Mouse (Mus musculus) mature B cell (primary cell): ENCODE results near the gene Pbrm1.

Source experiments
- in situ Hi-C: fragments of 300-500 bp; cut with MboI; formaldehyde crosslinking; loops from 2 replicates; pipeline ENCODE4 v1.14.3; 2019

The Pbrm1 gene

DNA sequence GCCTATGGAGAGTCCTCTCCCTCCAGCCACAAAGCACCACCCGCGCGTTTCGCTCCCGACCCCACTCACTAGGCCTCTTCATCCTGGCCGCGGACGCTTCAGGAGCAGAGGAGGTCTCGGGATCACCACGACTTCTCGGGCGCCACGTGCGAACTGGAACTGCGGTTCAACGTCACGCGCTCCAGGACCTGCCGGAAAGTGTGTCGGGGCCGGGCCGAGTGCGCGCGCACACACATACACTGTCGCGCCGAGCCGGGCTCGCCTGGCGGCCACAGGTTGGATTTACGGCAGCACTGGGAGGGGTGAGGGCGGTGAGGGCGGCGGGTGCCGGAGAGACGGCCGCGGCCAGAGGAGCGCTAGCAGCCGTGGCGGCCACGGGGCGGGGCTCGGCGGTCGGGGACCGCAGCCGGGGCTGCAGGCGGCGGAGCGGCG is at the start of gene Pbrm1, which contains the start of gene Gnl3:
Gene Pbrm1, plus strand, starts transcription at position 279 of the 432 bp plus-strand sequence.
Gene Gnl3, minus strand, starts transcription at position 293 of the 432 bp plus-strand sequence.
- in situ Hi-C loops = no loop called here

DNA sequence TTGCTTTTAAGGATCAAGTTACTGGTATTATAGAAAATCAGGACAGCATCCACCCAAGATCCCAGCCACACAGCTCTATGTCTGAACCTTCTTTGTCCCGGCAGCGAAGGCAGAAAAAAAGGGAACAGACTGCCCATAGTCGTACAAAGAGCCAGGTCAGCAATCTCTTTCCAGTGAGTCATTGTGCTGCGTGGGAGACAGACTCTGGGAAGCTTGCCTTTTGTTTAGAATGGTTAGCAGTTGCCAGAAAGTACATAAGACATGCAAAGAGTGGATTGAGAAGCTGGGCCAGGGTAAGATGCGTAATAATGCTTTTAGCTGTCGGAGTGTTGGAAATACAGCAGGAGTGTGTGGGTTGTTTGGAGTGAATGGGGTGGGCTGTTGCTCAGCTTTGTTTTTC is 44.7 kb upstream of the Pbrm1 start:
- in situ Hi-C loops = no loop called here

DNA sequence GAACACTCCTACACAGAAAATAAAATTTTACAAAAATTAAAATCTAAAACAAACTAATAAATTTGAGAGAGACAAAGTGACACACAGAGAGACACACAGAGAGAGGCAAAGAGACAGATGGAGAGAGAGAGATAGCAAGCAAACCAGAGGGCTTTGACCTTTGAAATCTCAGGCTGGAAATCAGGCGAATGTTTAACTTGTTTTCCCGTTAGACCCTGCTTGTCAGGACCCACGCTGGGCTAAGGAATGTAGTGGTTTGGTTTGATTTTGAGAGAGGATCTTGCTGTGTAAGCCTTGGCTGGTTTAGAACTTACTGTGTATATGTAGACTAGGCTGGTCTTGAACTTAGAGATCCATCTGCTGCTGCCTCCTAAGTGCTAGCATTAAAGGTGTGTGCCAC is 42.7 kb upstream of the Pbrm1 start:
- in situ Hi-C loops = no loop called here

DNA sequence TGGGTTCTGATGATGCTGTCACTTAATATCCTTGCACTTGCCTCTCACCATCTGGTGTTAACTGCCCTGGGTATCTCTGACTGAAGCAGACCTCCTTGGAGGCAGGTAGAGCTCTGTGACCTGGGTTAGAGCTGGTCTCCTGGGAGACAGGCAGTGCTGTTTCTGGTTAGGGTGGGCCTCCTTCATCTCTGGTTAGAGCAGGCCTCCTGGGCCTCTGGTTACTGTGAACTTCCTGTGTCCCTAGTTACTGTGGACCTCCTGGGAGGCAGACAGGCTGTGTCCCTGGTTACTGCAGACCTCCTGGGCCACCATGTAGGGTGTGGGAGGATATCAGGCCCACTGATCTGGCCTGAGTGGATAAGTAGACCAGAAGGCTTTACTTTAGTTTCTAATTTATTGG is 22.5 kb upstream of the Pbrm1 start:
- in situ Hi-C loops = no loop called here

DNA sequence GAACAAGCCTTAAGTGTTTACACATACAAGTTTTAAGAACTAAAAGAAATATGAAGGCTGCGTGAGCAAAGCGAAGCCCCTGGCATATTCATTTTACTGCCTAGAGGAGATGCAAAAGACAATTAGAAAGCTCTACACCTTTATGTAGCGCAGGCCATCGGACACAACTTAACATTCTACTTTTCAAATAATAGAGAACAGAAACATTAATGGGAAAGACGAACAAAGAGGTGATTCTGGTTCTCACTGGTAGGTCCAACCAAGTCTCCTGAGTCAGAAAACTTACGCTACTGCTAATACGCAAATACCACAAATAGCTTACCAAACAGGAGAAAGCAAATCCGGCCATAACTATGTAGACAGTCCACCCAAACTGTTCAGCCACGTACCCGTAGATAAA is 18.6 kb upstream of the Pbrm1 start:
- in situ Hi-C loops = no loop called here

DNA sequence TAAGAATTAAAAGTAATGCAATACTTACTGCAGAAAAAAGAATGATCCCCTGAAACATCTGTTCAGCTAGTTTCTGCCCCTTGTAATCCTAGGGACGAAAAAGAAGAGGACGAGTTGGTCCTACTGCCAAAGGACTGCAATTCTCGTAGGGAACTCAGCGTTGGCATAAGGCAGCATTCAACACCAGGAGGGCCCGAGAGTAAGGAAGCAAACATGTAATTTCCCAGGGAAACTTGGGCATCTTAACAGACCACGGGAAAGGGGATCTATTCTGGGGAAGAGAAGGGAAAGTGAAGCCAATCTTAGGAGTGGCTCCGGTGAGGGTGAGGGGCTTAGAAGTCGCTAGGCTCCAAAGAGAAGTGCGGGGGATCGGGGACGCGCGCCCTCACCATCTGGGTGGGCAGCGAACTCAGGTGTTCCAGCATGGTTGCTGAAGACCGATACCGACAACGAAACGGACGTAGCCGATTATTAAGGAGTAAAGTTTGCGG is 18.1 kb upstream of the Pbrm1 start:
- in situ Hi-C loops = no loop called here

DNA sequence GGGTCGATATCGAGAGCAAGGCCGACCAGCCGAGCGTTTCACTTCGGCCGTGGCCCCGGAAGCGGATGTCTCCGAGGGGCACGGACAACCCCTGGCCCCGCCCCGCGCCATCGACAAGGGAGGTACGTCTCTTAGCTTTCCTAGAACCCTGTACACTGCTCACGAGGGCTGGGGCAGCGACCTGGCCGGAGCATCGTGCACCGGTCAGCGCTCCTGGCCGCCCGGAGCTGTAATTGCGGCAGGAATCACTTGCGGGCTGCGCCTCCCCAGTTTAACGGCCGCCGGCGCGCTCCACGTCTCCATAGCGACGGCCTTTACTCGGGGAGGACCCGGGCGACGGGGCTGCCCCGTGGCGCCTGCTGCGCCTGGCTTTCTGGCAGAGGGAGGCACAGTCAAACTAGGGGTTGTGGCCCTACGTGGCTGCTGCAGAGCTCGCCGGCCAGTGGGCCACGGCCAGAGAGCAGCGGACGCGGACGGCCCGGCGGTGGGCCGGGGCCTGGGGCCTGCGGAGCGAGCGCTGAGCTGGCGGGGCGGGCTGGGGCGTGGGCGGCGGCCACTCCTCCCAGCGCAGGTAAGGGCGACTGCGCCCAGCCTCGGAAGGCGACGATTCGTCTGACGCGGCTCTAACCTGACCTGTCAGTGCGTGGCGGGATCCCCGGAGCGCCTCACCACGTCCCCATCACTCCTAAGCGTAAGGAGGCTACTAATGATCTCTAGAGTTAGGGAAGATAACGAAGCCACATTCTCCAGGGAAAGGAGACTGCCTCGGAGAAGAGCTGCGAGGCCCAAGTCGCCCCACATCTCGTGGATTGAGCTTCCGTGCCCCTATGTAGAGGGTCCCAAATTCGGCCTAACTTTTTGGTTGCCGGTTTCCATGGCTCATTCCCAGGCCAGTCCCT is 17.4 kb upstream of the Pbrm1 start, which contains the start of the genes Glt8d1 and Spcs1:
Gene Glt8d1, plus strand, starts transcription at position 94 of the 899 bp plus-strand sequence.
Gene Spcs1, minus strand, starts transcription at position 366 of the 899 bp plus-strand sequence.
- in situ Hi-C loops = no loop called here

DNA sequence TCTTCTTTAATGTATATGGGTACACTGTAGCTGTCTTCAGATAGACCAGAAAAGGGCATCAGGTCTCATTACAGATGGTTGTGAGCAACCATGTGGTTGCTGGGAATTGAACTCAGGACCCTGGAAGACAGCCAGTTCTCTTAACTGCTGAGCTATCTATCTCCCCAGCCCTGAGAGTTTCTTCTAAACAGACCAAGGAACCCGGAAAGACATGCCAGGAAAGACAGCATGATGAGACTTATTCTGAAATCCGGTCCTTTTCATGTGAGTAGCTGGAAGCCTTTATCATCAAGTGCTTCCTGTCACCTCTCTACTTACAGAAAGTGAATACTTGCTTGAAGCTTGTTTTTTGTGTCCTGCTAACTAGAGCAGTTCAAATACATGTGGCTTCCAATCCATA is 14.4 kb upstream of the Pbrm1 start:
- in situ Hi-C loops = no loop called here

DNA sequence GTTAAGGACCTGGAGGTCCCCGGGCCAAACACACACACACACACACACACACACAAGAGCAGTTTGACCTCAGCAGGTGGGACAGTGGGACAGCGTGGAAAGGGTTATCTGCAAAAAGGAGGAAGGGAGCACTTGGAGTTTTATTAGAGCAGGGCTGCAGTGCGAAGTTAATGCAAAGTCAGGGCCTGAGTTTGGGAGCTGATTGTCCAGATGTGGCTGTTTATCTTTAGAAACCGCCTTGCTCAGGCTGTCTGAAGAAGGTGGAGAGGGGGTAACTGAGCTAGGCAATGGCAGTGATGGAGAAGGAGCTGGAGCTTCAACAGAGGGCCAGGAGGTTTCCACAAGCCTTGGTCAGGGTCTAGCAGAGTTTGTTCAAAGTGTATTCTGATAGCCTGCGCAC is 12.2 kb upstream of the Pbrm1 start:
- in situ Hi-C loops = no loop called here

DNA sequence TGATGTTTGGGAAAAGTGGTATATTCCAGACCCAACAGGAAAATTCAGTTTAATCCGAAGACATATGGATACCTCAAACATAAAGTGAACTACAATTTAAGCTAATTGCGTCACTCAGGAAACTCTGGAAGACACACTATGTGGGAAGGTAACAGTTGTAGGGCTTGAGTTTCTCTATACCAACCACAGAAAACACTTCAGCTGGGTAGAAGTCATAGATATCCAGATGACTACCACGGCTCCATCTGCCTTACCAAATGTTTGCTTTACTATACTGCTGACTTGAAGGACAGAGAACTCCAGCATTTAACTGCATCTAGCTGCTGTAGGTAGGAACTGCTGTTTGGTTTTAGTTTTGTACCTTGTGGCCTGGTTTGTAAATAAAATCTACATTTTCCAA is 7.3 kb upstream of the Pbrm1 start:
- in situ Hi-C loops = no loop called here

DNA sequence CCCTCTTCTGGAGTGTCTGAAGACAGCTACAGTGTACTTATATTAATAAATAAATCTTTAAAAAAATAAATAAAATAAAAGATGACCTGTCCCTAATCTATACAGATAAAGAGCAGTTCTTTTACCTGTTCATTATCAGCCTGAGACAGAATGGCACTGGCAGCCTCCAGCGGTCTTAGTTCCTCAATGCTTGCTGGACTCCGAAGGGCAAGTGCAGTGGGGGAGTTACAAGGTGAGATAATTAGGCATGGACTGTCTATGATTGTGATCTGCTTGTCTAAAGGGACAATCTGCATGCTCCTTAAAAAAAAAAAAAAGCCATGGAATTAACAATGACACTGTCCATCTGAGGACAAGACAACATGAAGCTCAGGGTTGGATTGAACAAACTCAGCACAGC is 5.0 kb upstream of the Pbrm1 start:
- in situ Hi-C loops = no loop called here

DNA sequence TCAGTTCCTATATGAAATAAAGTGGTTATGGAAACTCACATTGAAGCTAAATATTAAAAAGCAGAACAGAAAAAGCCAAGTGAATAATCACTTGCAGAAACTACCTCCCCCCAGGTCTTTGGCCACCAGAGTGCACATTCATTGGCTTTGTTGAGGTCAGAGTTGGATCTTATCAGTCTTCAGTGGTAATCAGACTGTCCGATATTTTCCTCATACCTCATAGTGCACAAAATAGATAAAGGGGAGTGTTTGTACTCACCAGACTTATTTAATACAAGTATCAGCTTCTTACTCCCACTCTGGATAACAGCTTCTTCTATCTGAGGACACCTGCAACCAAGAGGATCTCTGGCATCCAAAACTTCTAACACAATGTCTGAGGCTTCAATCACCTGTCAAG is 2.9 kb upstream of the Pbrm1 start:
- in situ Hi-C loops = no loop called here

DNA sequence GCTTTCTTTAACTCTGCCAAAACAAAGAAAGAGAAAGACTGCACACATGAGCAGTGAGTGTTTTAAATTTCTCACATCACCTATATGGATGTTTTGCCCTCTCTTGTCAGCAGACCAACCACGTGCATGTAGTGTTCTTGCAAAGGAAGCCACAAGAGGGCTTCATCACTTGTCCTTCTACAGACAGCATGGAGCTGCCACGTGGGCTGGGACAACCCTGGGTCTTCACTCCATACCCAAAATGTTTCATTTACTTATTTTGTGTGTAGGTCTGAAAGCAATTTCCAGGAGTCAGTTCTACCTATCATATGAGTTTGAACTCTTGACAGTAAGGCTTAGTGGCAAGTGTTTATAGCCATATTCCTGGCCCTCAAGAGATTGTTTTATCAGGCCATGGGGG is 1.1 kb upstream of the Pbrm1 start:
- in situ Hi-C loops = no loop called here

DNA sequence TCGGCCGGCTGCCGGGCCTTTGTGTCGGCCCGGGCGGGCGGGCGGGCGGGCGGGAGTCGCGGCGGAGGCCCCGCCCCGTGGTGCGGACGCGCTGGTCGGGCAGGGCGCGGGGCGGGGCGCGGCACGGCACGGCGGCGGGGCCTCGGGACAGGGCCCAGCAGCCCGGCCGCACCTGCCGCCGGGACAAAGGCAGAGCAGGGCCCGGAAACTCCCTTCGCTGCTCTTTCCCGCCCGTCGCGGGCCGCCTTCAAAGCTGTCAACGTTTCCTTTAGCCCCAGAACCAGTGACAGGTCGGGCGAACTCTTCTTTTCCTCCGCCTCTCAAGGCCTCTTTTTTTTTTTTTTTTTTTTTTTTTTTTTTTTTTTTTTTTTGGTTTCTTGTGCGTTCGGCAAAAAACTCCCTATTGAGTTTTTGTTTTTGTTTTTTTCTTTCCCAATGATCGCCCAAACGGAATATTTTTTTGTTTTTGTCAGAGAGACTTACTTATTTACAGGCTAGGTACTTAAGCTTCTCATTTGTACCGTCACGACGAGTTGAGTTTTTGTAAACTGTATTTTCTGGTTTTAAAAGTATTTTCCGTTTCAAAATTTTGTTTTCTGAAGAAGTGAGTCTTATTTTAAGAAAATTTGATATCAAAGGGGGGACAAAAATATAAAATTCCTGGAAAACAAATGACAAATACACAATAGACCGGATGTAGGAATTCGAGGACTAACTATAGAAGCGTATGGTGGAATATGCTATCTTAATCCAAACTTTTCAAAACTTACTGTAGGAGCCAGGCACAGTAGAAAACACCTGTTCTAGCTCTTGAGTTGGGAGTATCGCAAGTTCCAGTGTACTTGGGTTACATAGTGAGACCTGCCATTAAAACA is 630 bp downstream of the Pbrm1 start:
- in situ Hi-C loops = no loop called here

DNA sequence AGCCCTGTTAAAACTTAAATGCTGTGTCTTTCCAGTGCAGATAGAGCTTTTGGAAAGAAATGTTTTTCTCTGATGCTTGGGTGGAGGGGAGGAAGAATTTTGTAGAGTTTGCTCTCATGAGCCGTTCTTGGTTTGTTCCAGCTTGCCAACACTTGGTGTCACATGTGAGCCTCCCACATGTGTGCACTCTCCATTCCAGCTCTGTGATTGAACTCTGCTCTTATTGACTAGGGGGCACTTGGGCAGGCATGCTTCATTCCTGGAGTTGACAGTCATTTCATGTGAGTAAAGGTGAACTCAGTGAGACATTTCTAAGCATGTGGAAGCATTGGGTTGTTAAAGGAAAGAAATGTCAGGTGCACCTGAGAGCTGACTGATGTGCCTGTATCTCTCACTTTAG is 3.6 kb downstream of the Pbrm1 start:
- in situ Hi-C loops = no loop called here

DNA sequence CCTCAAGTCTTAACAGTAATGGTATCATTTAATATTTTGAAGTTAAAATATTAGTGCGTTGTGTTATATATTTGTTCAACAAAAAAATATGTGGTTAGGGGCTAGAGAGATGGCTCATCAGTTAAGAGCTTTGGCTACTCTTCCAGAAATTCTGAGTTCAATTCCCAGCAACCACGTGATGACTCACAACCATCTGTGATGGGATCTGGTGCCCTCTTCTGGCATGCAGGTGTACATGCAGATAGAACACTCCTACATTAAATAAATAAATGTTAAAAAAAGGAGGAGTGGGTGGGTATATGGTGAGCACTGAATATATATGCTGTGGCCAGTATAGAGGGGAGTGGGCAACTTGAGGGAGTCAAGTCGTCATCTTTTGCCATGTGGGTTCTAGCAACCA is 6.8 kb downstream of the Pbrm1 start:
- in situ Hi-C loops = no loop called here

DNA sequence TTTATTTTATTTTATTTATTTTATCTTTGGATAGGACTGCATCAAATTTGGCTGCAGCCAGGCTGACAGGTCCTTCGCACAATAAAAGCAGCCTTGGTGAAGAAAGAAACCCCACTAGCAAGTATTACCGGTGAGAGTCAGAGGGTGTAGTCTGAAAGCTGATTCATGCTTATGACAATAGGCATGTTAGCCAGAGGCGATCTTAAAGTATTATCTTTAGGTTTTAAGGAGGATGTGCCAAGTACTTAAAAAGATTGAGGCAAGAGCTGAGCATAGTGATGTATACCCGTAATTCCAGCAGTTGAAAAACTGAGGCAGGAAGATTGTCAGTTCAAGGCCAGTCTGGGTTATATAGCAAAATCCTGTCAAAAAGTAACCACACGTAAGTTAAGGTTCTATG is 26.4 kb downstream of the Pbrm1 start:
- in situ Hi-C loops = no loop called here

DNA sequence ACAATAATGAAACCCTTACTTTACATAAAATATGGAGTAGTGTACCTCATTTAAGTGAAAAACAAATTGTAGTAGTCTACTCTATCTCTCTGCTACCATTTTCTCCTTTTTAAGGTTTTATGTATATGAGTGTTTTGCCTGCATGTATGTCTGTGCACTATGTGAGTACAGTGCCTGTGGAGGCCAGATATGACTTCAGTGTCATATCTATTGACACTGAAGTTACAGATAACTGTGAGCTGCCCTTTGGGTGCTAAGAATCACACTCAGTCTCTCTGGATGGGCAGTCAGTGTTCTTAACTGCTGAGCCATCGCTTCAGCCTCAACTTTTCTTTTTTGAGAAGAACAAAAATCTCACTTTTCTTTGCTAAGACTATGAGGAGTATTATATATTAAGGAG is 26.9 kb downstream of the Pbrm1 start:
- in situ Hi-C loops = no loop called here

DNA sequence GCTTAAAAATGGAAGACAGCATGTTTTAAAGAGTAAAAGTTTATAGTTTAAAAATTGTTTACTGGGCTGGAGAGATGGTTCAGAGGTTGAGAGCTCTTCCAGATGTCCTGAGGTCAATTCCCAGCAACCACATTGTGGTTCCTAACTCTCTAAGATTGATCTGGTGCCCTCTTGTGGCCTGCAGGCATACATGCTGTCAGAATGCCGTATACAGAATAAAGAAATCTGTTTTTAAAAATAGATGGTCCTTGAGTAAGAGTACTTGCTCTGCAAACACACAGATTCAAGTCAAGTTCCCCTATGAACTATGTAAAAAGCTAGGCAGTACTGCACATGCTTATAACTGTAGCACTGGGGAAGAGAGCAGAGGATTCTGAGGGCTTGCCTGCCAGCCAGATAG is 43.3 kb downstream of the Pbrm1 start:
- in situ Hi-C loops = no loop called here

DNA sequence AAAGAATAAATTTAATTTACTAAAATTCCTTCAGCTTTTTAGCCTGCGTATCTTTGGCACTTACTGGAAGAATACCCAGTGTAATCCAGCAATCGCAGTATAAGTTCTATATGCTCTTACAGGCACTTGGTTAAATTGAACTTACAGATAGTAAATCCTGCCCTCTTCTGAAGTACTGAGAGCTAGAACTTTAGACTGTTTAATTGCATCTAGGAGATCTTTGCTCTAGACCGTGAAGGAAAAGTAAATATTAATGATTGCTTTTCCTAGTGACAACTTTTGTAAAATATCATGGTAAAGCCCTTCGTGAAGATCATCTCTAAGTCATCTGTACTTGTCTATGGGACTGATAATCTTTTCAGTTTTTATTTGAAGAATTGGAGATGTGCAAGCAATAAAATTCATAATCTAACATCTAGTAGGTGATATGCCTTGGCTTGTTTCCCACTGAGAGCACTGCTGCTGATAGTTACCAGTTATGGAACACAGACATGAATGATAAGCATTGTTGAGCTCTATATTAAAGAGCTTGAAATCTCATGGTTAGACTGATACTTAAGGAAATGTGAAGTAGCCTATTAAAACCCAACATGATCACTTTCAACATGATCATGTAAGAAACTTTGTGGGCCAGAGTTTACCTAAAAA is 50.3 kb downstream of the Pbrm1 start:
- in situ Hi-C loops = no loop called here

DNA sequence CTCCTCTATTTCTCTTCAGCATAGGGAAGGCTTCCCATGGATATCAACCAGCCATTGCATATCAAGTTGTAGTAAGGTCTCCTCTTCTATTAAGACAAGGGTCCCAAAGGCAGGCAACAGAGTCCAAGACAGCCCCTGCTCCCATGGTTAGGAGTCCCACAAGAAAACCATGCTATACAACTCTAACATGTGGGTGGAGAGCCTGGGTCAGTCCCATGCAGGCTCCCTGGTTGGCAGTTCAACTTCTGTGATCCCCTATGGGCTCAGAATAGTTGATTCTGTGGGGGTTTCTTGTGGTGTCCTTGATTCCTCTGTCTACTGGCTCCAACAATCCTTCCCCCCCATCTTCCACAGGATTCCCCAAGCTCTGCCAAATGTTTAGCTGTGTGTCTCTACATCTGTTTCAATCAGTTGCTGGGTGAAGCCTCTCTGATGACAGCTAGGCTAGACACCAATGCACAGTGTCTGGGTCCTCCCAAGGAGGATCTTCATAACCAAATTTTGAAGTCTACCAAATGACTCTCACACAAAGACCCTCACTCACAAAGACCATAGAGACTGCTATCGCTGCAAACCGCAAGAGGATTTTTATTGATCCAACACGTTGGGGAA is 59.8 kb downstream of the Pbrm1 start:
- in situ Hi-C loops = no loop called here
